Mouse (Mus musculus): ENCODE measurements around the gene Ccer2.

Ccer2 gene

DNA sequence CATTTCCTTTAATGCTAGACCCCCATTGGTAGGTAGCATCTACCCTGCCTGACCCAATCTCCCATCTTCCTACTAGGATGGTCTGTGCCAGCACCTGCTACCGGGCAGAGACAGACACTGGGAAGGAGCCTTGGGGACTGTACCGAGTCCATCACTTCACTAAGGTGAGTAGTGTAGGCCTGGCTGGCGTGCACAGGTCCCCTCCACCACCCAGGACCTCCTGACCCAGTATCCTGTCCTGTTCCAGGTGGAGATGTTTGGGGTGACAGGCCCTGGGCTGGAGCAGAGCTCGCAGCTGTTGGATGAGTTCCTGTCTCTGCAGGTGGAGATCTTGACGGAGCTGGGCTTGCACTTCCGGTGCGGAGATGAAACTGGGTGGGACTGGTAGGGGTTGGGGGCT lies 6.0 kb upstream of the Ccer2 start:
- no peak for DNase-seq (ENCODE audit: low spot score)

DNA sequence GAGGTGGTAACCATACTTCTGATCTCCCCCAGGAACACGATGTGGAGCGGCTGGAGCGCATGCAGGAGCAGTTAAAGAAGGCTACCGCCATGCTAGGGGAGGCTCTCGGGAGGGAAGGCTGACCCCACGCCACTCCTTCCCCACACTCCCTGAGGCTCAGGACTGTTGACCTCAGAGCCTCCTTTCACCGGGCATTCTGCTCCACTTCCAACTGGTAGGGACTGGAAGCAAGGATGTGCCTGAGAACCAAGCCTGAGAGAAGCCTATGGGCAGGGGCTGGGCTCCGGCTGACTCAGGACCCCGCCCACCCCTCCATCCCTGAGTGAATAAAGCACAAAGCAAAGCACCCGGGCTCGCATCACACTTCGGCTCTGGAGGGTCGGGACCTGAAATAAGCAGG lies 2.6 kb downstream of the Ccer2 start:
- no peak for DNase-seq (ENCODE audit: low spot score)

DNA sequence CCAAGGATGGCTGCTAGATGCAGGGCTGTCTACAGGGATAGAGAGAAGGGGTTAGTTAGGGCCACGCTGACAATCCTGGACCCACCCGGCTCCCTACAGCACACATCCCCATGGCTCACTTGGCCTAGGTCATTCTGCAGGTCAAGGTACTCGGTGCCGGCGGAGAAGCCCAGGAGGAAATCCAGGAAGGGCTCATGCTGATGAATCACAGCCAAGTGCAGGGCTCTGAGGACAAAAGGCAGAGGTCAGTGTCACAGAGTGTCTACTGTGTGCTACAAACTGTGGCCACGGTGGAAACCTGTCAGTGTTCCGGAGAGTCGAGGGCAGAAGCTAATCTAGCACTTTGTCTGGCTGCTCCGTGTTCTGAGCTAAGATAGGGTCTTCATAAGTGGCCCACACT lies 5.9 kb downstream of the Ccer2 start:
- DNase-seq (ENCODE audit: low spot score) = no peak

DNA sequence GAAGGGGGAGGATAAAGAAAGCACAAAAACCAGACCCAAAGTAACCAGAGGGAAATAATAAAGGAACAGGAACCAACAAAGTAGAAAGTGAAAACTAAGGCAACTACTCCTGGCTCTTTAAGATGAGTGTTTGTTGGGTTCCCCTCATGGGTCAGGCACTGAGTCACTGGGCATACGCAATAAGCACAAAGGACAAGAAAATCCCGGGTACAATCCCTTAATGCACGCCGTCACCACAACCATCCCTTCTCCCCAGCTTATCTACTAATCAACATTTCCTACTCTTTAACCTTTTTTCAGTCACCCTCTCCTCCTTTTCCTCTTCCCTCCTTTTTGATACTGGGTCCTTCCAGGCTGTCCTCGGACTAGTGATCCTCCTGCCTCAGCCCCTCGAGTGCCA lies 9.2 kb downstream of the Ccer2 start:
- DNase-seq (ENCODE audit: low spot score) = no peak

DNA sequence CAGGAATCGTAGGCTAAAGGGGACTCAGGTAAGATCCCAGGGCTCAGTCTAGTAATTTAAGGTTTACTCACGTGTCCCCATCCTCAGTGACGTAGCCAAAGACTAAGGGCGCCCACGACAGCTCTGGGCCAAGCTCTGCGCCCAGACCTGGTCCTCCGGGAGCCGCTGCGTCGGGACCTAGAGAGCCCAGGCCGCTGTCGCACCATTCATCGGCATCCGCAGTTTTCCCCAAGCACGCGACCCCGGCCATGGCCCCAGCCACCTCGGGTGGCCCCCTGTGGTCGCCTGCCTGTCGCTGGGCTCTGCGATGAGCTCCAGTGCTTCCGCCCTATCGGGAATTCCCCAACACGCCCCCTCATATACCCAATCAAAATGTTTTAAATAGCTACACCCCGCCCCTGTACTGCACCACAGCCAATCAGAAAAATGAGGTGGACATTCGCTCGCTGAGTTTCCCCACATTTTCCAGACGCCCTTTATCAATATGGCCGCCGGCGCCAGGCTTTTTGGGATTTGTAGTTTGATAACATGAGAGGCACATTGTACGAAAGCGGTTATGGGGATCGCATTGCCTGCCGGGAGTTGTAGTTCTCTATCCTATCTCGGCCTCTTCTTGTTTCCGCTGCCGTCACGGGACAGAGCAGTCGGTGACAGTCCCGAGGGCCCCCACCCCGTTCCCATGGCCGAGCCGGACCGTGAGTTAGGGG lies 10.4 kb downstream of the Ccer2 start, which contains the start of gene Sirt2:
Sirt2 (plus strand) TSS at position 563 of the 707 bp plus-strand sequence.
- peak; percentile 100 for DNase-seq (ENCODE audit: low spot score)

DNA sequence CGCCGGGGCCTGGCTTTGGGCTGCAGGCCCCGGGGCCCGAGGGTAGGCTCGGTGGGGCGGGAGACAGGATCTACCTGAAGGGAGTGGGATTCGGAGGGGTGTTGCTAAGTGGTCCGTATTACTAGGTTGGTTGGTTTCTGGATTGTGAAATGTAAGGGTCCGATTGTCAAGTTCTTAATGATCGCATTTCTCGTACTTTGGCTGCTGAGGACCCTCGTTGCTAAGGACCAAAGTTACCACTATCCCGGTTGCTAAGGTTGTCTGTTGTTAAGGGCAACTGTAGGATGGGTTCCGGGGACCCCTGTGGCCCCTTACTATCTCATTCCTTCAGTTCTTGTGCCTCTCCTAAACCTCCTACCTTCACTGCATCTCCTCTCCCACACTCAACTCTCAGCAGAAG lies 10.9 kb downstream of the Ccer2 start:
- DNase-seq (ENCODE audit: low spot score) = no peak

DNA sequence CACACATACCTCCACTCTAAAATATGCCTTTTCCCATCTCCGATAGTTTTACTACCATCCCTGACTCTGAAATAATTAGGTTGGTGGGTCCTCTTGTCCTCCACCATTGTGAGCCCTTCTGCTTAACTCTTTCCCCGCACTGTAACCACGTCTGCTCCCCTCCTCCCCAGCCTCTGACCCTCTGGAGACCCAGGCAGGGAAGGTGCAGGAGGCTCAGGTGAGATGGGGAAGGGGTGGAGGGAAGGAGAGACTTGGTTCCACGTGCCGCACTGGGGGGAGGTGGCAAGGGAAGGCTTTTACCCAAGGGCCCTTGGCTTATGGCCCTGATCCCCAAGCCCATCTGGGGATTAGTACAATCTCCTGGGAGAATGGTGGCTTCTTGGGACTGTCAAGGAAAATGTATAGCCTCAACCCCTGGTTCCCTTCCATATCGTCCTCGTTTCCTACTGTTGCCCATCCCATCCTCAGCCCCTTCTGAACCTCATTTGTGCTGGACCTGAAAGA lies 11.5 kb downstream of the Ccer2 start, which contains the start of gene Nfkbib:
Nfkbib (minus strand) TSS at position 51 of the 504 bp plus-strand sequence.
- DNase-seq (ENCODE audit: low spot score) = no peak

DNA sequence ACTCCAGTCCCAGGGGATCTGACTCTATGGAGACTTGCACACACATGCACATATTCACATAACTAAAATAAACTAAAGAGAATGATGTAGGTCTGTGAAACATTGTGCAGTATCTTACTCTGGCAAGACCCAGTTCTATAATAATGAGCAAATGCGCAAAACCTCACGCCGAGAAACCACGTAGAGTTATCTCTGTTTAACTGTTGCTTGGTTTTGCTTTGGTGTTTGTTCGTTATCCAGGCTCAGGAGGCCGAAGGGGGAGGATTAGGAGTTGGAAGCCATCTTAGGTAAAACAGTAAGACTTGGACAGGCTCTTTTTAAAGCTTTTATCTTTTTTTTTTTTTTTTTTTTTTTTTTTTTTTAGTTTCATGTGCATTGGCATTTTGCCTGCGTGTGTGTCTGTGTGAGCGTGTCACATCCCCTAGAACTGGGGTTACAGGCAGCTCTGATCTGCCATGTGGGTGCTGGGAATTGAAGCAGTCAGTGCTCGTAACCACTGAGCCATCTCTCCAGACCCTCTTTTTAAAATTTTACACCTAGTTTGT lies 13.5 kb downstream of the Ccer2 start:
- no peak for DNase-seq (ENCODE audit: low spot score)

DNA sequence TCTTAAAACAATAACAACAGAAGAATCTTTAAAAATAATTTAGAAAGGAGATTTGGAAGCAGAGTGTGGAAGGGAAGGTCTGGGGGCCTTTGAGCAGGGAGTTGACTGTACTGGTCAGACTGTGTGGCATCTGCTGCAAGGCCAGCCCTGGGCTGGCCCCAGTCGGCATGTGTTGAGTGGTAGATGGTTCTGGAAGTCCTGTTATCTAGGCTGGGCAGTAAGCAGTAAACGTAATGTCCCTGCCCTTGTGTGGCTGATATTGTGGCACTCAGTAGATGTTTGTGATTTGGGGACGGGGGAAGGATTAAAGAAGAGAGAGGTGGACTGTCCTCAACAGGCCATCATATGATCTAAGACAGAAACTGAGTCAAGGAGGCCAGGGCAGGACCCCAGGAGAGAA lies 14.3 kb downstream of the Ccer2 start:
- no peak for DNase-seq (ENCODE audit: low spot score)

DNA sequence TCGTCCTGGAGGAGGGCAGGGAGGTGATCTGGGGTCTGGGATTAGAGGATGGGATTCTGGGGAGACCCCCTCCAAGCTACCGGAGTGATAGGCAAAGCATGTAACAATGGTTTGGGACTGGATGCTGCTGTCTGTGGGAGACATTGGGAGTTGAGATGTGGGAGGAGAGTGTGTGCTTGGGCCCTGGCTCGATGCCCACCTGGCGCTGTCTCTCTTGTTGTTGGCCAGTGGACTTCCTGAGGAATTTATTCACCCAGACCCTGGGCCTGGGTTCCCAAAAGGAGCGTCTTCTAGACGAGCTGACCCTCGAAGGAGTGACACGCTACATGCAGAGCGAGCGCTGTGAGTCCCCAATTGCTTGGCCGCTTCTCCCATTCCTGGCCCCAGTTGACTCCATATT lies 15.9 kb downstream of the Ccer2 start:
- DNase-seq (ENCODE audit: low spot score) = no peak

DNA sequence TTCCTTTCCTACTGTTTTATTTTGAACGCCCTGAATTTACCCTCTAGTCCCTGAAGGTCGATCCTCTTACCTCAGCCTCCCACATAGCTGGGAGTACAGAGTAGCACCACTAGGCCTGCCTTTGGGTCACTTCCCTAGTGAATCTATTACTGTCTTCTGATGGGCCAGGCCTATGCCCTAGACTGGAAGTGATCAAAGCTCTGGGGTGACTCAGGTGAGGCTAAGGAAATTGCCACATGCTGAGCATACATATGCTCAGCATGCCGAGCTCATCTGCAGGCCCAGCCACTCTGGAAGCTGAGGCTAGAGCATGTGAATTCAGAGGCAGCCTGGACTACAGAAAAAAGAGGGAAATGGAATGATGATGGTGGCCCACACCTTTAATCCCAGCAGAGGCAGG lies 17.2 kb downstream of the Ccer2 start:
- no peak for DNase-seq (ENCODE audit: low spot score)

DNA sequence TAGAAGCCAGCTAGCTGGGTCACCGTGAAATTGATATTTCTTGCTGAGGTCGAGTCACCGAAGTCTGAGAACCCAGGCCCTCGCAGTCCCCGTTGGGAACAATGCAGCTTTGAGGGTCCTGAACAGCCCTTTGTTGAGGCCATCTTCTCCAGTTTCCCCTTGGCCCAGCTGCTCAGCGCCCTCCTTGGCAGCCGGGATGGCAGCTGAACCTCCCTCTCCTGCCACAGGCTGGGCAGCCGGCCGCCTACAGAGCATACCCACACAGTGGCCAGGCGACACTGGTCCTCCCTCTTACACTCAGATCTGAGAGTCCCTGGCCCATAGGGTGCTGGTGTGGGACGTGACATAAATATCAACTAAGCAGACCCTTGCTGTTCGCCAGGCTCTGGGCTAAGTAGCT lies 18.2 kb downstream of the Ccer2 start:
- no peak for DNase-seq (ENCODE audit: low spot score)

DNA sequence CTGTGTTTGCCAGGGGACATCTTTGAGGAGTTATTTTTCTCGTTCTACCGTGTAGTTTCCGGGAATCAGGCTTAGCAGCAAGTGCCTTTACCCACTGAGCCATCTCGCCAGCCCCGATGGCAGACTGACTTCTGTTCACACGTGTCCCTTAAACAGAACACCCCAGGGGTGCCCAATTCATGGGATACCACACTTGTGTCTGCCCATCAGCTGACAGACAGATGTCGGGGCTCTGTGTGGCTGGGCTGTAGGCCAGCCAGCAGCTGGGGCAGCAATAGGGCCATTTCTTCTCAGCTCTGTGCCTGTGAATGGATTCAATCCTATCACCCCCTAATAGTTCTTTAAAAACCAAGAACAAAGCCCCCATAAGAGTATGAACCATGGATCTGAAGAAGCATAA lies 19.2 kb downstream of the Ccer2 start:
- no peak for DNase-seq (ENCODE audit: low spot score)

DNA sequence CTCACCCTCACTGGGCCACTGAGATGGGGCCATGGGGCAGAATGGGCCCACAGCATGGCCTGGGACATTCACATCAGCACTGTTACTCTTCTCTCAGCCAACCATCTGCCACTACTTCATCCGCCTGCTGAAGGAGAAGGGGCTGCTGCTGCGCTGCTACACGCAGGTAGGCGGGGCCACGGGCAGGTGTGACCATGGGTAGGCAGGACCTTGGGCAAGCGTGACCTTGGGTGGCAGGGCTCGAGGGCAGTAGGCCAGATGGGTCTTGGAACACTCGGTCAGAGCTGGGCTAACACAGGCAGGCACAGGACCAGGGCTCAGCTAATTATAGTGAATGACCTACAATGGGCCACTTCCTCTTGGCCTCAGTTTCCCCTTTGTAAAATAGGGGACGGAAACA lies 22.9 kb downstream of the Ccer2 start:
- DNase-seq (ENCODE audit: low spot score) = no peak

DNA sequence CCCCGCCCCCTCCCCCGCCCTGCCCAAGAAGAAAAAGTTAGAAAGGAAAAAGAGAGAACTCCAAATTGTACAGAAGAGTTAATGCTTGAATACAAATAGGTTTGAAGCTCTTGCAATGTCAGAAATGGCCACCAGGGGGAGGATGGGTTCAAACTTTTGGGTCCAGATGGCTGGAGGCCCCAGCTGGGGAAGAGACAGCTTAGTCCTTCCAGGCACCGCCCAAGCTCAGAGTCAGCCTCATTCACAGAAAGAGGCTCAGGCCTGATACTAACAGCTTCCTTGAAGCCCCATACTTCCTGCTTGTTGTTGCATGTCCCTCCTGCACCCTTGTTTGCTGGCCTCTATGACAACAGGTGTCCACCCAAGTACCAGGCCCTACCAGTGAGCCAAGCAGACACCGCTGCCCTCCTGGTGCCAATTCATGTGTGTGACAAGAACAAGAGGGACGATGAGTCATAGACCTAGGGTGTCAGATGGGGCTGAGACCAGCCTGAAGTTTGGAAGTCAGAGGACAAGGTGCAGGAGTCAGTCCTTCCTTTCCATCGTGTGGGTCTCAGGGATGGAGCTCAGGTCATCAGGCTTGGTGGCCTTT lies 24.2 kb downstream of the Ccer2 start:
- DNase-seq (ENCODE audit: low spot score) = peak; percentile 89

DNA sequence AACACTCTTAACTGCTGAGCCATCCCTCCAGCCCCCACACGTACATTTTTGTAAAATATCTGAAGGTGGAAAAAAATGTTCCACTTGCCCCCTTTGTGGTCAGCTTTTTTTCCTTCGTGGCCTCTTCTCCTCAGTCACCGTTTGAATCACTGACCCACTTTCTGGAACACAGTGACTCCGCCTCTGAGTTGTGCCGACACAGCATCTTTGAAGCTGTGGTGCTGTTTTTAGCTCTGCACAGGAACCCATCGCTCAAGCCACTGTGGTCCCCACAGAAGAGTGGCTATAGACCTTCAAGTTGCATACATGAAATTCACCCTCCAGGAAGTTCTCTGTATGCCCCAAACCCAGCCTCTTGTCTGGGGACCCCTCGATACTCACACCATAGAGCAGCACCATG lies 24.9 kb downstream of the Ccer2 start:
- no peak for DNase-seq (ENCODE audit: low spot score)

DNA sequence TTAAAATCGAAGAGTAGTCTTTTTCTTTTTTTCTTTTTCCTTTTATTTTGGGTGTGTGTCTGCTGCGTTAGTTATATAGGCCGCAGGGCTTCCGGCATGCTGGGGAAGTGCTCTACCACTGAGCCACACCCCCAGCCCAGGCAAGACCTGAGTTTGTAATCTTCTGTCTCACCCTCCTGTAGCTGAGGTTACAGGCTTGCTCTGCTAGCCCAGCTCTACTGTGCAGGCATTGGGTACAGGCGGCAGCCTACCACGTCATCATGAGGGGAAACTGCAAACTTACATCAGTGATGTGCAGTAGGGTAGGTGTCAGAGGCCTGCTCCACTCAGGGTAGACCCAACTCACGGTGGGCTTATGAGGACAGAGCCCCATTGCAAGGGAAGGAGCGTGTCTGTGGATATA lies 25.3 kb downstream of the Ccer2 start:
- DNase-seq (ENCODE audit: low spot score) = peak; percentile 57

DNA sequence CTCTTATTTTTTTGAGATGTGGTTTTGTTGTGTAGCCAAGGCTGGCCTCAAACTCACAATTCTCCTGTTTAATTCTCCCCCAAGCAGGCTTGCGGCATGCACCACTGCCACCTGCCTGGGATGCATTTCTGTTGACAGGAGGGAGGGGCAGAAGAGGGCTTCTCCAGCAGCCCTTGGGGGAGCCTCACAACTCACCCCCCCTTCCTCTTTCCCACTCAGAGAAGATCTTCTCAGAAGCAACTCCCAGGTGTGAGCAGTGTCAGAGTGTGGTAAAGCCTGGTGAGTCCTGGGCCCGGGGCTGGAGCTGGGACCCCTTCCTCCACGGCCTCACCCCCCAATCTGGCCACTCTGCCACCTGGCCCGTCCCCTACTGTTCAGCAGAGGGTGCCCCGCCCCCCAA lies 29.2 kb downstream of the Ccer2 start:
- no peak for DNase-seq (ENCODE audit: low spot score)

DNA sequence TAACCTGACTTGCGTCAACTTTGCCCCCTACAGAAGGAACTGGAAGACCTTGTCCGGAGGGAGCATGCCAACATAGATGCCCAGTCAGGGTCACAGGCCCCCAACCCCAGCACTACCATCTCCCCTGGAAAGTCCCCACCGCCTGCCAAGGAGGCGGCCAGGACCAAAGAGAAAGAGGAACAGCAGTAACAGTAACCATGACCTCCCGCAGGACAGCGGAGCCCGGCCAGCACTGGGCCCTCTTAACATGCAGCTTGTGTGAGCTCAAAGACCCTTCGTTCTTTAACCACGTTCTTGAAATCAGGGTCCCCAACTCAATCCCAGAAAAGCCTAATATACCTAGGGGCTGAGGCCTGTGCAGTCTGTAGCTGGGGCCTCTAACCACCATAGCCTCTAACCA lies 31.9 kb downstream of the Ccer2 start:
- DNase-seq (ENCODE audit: low spot score) = no peak

DNA sequence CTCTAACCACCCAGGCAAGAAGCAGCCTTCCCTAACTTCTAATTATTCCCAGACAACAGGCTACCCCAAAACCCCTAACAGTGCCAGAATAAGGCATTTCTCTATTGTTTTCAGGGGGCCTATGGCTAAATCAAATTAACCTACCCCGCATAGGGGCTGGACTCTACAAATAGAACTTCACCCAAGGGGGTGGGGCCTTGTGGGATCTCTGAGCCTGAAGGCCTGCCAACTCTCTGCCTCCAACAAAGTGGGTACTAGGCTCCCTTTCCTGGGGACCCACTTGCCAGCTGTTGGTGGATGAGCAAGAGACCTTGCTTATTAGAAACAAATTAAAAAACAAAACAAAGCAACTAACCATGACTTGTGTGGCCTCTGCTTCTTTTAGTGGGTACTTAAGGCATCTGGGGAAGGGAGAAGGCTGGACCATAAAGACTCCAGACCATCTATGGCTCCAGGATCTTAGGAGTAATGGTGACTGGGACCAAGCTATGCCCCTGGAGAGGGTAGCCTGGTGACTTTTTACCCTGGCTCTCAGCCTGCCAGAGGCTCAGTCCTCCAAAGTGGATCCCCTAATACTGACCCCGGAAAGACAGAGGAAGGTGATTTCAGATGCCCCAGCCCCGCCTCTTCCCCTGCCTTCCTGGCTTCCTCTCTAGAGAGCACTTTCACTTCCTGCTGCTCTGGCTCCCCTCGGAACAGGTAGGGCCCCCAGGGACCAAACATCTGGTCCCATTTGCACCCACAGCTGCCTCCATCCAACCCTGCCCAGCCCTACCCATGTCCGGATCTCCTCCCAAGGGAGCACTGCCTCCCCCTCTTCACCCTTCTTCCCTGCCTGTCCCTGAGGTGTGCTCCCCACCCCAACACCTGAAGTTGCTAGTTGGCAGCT lies 32.6 kb downstream of the Ccer2 start, which contains the start of gene Rinl:
Rinl (plus strand) TSS at position 663 of the 889 bp plus-strand sequence.
- peak; percentile 63 for DNase-seq (ENCODE audit: low spot score)

DNA sequence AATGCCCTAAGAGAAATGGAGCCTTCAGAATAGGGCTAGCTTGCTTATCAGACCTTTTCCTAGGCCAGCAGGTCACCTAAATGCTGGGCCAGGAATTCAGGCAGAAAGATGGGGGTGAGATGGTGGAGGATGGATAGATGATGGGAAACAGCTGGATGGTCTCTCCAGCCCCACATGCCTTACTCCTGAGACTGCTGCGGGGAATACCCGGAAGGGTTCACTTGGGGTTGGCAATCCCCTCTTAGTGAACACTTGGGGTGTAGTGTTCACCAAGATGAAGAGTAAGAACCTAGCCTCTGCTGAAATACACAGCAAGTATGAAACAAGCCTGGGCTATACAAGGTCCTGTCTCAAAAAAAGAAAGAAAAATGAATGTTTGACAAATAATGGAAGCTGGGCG lies 33.3 kb downstream of the Ccer2 start:
- DNase-seq (ENCODE audit: low spot score) = no peak

DNA sequence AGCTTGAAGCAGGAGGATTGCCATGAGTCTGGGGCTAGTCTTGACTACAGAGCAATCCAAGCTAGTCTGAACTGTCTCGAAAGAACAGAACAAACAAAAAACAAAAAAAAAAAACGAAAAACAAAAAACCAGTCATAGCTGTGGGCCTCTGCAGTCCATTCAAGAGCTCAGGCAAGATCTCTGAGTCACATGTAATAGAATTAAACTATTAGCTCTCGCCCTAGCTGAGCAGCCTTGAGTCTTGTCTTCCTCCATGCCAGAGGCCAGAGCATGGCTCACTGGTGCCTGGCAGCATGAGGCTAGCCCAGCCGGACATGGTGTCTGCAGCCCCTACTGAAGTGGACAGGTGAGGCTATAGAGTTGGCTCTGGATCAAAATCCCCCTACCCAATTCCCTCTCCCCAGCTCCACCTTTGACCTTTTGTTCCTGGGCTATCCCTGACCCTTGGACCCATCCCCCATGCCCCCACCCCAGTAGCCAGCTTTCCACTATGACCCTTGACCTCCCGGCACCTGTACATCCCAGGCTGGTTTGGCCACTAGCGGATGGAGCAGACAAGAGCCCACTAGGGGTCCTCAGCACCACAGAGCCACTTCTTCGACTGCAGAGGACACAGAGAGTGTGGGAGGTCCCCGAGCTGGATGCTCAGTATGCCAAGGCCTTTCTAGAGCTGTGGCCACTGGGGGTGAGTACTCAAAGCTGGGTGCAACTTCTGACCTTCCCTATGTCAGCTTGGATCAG lies 34.3 kb downstream of the Ccer2 start:
- no peak for DNase-seq (ENCODE audit: low spot score)

Measured in lung, postnatal 25 days (tissue).